Mouse (Mus musculus): ENCODE data around the gene Slc5a3. TPM values are rescaled to one million over a fixed set of nuclear protein-coding genes. Genes with fewer than 3 reads are reported as not detected.

The Slc5a3 gene
- total and polyA plus RNA-seq, 3 experiments = 2.9 to 6.7 TPM; not detected in 1

DNA sequence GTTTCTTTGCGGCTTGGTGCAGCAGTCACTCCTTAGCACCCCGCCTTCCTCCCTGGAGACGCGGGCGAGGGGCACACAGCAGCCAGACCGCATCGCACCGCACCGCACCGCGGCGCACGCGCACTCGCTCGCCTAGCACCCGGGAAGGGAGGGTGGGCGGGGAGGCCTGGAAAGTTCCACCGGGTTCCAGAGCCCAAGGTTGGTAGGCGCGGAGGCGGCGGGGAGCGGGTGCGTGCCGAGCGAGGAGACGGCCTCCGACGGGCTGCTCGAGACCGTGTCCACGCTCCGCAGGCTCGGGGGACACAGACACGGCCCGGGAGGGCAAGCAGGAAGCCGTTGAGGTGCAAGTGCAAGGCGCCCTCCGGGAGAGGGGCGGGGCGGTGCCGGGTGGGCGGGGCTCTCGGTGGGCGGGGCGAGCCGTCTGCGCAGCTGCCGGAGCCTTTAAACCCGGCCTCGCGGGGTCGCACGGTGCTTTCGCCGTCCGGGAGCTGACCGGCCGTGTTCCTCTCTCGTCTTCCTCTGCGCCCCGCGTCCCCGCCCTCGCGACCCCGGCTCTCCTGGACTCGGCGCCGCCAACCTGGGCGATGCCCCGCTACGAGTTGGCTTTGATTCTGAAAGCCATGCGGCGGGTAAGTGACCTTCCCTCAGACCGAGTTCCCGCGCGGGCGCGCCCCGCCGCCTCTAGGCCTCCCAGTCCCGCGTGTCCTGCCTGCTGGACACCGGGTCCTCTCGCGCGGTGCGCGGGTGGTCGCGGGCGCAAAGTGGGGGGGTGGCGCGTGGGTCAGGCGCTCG is at the start of gene Slc5a3, which contains the start of the genes Mrps6 and Gm49711 (continued):
- TF ChIP-seq USF1 (IDR thresholded peaks at IDR 0.05; ENCODE audit: low read depth, low read length) (no peak), POLR2AphosphoS5 (IDR thresholded peaks at IDR 0.05; ENCODE audit: borderline replicate concordance, low read depth, low read length) (no peak), MAX (IDR thresholded peaks at IDR 0.05; ENCODE audit: low read length) (peak; percentile 18; the same call in 1 of the 2 replicates), ETS1 (IDR thresholded peaks at IDR 0.05; ENCODE audit: low read depth, low read length) (no peak)

DNA sequence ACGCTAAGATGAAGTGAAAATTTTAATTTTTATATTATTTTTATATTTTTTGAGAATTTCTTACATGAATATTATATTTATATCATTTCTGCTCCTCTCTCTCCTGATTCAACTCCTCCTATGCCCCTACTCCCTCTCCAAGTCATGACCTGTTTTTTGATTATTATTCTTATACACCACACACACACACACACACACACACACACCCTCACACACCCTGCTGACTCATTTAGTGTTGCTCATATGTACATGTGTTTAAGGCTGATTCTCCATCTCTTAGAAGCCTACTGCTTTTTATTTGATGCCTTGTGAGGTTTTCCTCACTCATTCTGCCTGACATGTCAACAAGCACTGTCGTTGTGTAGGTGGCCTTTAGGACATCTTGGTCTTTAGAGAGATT is 48.5 kb upstream of the Slc5a3 start:
- no peak overlapping the region for H3K4me3 ChIP-seq (ENCODE audit: control insufficient read depth in 1 of 2, insufficient read depth in 1 of 2, low read depth in 2 of 2, low read length in 2 of 2)
- no peak for DNase-seq (ENCODE audit: low read depth, low spot score)
- H3K27me3 ChIP-seq (ENCODE audit: control insufficient read depth in 1 of 2, insufficient read depth in 2 of 2, low read length in 2 of 2) = peaks cover 11 to 12% of the 10 kb centered on the region in 2 experiments

DNA sequence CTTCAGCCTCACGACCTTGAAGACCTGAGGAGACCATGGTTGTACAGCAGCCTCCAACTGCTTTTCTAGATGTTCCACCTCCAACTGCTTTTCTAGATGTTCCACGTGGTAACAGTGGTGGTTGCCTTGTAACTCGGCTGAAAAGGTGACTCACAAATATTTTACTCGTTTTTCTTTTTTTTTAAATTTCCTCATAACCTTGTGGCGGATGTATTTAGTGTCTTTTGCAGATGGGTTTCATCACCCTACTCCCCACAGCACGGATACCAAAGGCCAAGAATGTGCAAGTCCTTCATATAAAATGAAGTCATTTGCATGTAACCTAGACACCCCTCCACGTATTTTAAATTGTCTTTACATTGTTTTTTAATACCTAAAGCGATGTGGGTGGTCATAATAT is 41.3 kb upstream of the Slc5a3 start:
- no peaks in the 10 kb centered on the region for H3K79me2 ChIP-seq (ENCODE audit: control insufficient read depth, insufficient read depth, low read length, poor library complexity)
- peaks cover 14 to 17% of the 10 kb centered on the region in 2 experiments for H3K27me3 ChIP-seq (ENCODE audit: control insufficient read depth in 1 of 2, insufficient read depth in 2 of 2, low read length in 2 of 2)
- H3K36me3 ChIP-seq (ENCODE audit: control insufficient read depth in 1 of 2, insufficient read depth in 2 of 2, low read length in 2 of 2) = no peaks in the 10 kb centered on the region
- TF ChIP-seq RCOR1 (IDR thresholded peaks at IDR 0.05; ENCODE audit: low read depth, low read length) (no peak), CHD2 (IDR thresholded peaks at IDR 0.05; ENCODE audit: low read length) (no peak), TBP (IDR thresholded peaks at IDR 0.05; ENCODE audit: low read depth, low read length) (no peak), ZKSCAN1 (IDR thresholded peaks at IDR 0.05; ENCODE audit: low read depth, low read length) (no peak), ZMIZ1 (IDR thresholded peaks at IDR 0.05; ENCODE audit: low read depth, low read length) (no peak), ETS1 (IDR thresholded peaks at IDR 0.05; ENCODE audit: low read depth, low read length) (no peak), CTCF (IDR thresholded peaks at IDR 0.05 in 2 of 3, conservative IDR thresholded peaks at IDR 0.05 in 1 of 3; ENCODE audit: control insufficient read depth in 1 of 3, insufficient read depth in 1 of 3, low read depth in 2 of 3, low read length in 3 of 3, poor library complexity in 1 of 3, severe bottlenecking in 1 of 3) (no peak), E2F4 (IDR thresholded peaks at IDR 0.05; ENCODE audit: borderline replicate concordance, low read depth, low read length) (no peak), MYB (IDR thresholded peaks at IDR 0.05; ENCODE audit: low read depth, low read length) (no peak), SMC3 (IDR thresholded peaks at IDR 0.05; ENCODE audit: low read depth, low read length) (no peak), TCF12 (IDR thresholded peaks at IDR 0.05; ENCODE audit: low read depth, low read length) (no peak), POLR2A (IDR thresholded peaks at IDR 0.05; ENCODE audit: control insufficient read depth in 1 of 2, insufficient read depth in 1 of 2, low read depth in 1 of 2, low read length in 2 of 2, poor library complexity in 1 of 2) (no peak), MXI1 (IDR thresholded peaks at IDR 0.05; ENCODE audit: low read depth, low read length) (no peak)
- no peak overlapping the region for H3K9ac ChIP-seq (ENCODE audit: control insufficient read depth, low read depth, low read length, poor library complexity, severe bottlenecking)
- no peak overlapping the region for H3K4me3 ChIP-seq (ENCODE audit: control insufficient read depth in 1 of 2, insufficient read depth in 1 of 2, low read depth in 2 of 2, low read length in 2 of 2)
- H3K9me3 ChIP-seq (replicated peaks; ENCODE audit: insufficient read depth, low read length) = no peaks in the 10 kb centered on the region
- H3K4me1 ChIP-seq (ENCODE audit: control insufficient read depth in 1 of 2, insufficient read depth in 2 of 2, low read length in 2 of 2) = no peaks in the 10 kb centered on the region
- no peak overlapping the region for H3K27ac ChIP-seq (ENCODE audit: control insufficient read depth, low read depth, low read length)
- no peak for DNase-seq (ENCODE audit: low read depth, low spot score)

More for the DNA sequence above, 48.5 kb upstream of the Slc5a3 start:
- Histone ChIP-seq H3K36me3 (ENCODE audit: control insufficient read depth in 1 of 2, insufficient read depth in 2 of 2, low read length in 2 of 2) (no peaks in the 10 kb centered on the region), H3K9ac (ENCODE audit: control insufficient read depth, low read depth, low read length, poor library complexity, severe bottlenecking) (no peak overlapping the region), H3K4me1 (ENCODE audit: control insufficient read depth in 1 of 2, insufficient read depth in 2 of 2, low read length in 2 of 2) (no peaks in the 10 kb centered on the region), H3K9me3 (replicated peaks; ENCODE audit: insufficient read depth, low read length) (no peaks in the 10 kb centered on the region), H3K27ac (ENCODE audit: control insufficient read depth, low read depth, low read length) (no peak overlapping the region), H3K79me2 (ENCODE audit: control insufficient read depth, insufficient read depth, low read length, poor library complexity) (no peaks in the 10 kb centered on the region)
- TF ChIP-seq SIN3A (IDR thresholded peaks at IDR 0.05; ENCODE audit: low read length) (no peak), ZC3H11A (IDR thresholded peaks at IDR 0.05; ENCODE audit: low read depth, low read length) (no peak), UBTF (IDR thresholded peaks at IDR 0.05; ENCODE audit: borderline replicate concordance, insufficient read depth, low read depth, low read length) (no peak), MXI1 (IDR thresholded peaks at IDR 0.05; ENCODE audit: low read depth, low read length) (no peak), POLR2AphosphoS2 (IDR thresholded peaks at IDR 0.05; ENCODE audit: low read length) (no peak), RCOR1 (IDR thresholded peaks at IDR 0.05; ENCODE audit: low read depth, low read length) (no peak), MAX (IDR thresholded peaks at IDR 0.05; ENCODE audit: low read length) (no peak), MAZ (IDR thresholded peaks at IDR 0.05; ENCODE audit: low read depth, low read length) (no peak)

All from MEL (cell line).